Mouse (Mus musculus): ENCODE measurements around the gene Parp8. TPM values are rescaled to one million over a fixed set of nuclear protein-coding genes. Genes with fewer than 3 reads are reported as not detected.

Parp8 gene
- polyA plus RNA-seq, 1 experiment from 2014 or later = 19.4 TPM

GRCm38 (mm10) chr13:117010143-117010542, 15.2 kb downstream of the Parp8 start:
- Histone ChIP-seq H3K4me1 (peaks cover 8% of the 10 kb centered on the region), H3K27me3 (no peaks in the 10 kb centered on the region), H3K9ac (replicated peaks) (no peak overlapping the region), H3K27ac (replicated peaks) (peak overlapping the region; percentile 57), H3K9me3 (no peaks in the 10 kb centered on the region), H3K4me3 (no peak overlapping the region), H3K4me2 (replicated peaks) (0 out of 2 replicates have a peak overlapping the region, but pooled peaks have one; percentile 12), H3K36me3 (no peaks in the 10 kb centered on the region)
- peak; percentile 84 for ATAC-seq (replicated peaks)
- 36% methylated on average over 8 of the region's 8 CpGs for WGBS

GRCm38 (mm10) chr13:117008021-117009015, 17.0 kb downstream of the Parp8 start:
- no peak for ATAC-seq (replicated peaks)
- no peak overlapping the region for H3K4me2 ChIP-seq (replicated peaks)
- peaks cover 8% of the 10 kb centered on the region for H3K4me1 ChIP-seq
- H3K36me3 ChIP-seq = no peaks in the 10 kb centered on the region
- no peaks in the 10 kb centered on the region for H3K27me3 ChIP-seq
- 91% methylated on average over 9 of the region's 9 CpGs for WGBS
- no peak overlapping the region for H3K4me3 ChIP-seq
- no peak overlapping the region for H3K9ac ChIP-seq (replicated peaks)
- H3K9me3 ChIP-seq = no peaks in the 10 kb centered on the region
- H3K27ac ChIP-seq (replicated peaks) = no peak overlapping the region

GRCm38 (mm10) chr13:117007566-117007965, 17.8 kb downstream of the Parp8 start:
- 96% methylated on average over 2 of the region's 2 CpGs for WGBS
- ATAC-seq (replicated peaks) = no peak
- H3K4me3 ChIP-seq = no peak overlapping the region
- H3K4me2 ChIP-seq (replicated peaks) = no peak overlapping the region
- H3K9ac ChIP-seq (replicated peaks) = no peak overlapping the region
- no peaks in the 10 kb centered on the region for H3K36me3 ChIP-seq
- H3K27ac ChIP-seq (replicated peaks) = no peak overlapping the region
- no peaks in the 10 kb centered on the region for H3K27me3 ChIP-seq
- peaks cover 8% of the 10 kb centered on the region for H3K4me1 ChIP-seq
- no peaks in the 10 kb centered on the region for H3K9me3 ChIP-seq

GRCm38 (mm10) chr13:117006638-117007037, 18.7 kb downstream of the Parp8 start:
- Histone ChIP-seq H3K36me3 (no peaks in the 10 kb centered on the region), H3K9me3 (no peaks in the 10 kb centered on the region), H3K4me3 (no peak overlapping the region), H3K27me3 (no peaks in the 10 kb centered on the region), H3K27ac (replicated peaks) (no peak overlapping the region), H3K9ac (replicated peaks) (no peak overlapping the region), H3K4me2 (replicated peaks) (no peak overlapping the region), H3K4me1 (peaks cover 8% of the 10 kb centered on the region)
- 75% methylated on average over 4 of the region's 4 CpGs for WGBS
- ATAC-seq (replicated peaks) = no peak

GRCm38 (mm10) chr13:117000493-117000892, 24.8 kb downstream of the Parp8 start:
- Histone ChIP-seq H3K9me3 (no peaks in the 10 kb centered on the region), H3K36me3 (no peaks in the 10 kb centered on the region), H3K27ac (replicated peaks) (no peak overlapping the region), H3K4me3 (no peak overlapping the region), H3K4me1 (no peaks in the 10 kb centered on the region), H3K9ac (replicated peaks) (no peak overlapping the region), H3K4me2 (replicated peaks) (no peak overlapping the region), H3K27me3 (no peaks in the 10 kb centered on the region)
- 86% methylated on average over 3 of the region's 3 CpGs for WGBS
- no peak for ATAC-seq (replicated peaks)

- no peak for ATAC-seq (replicated peaks)
- Histone ChIP-seq H3K4me3 (no peak overlapping the region), H3K27ac (replicated peaks) (no peak overlapping the region), H3K9ac (replicated peaks) (no peak overlapping the region), H3K36me3 (no peaks in the 10 kb centered on the region), H3K9me3 (no peaks in the 10 kb centered on the region), H3K27me3 (no peaks in the 10 kb centered on the region), H3K4me1 (no peaks in the 10 kb centered on the region), H3K4me2 (replicated peaks) (no peak overlapping the region)
- WGBS = 84% methylated on average over 7 of the region's 7 CpGs
These were observed 33.8 kb downstream of the Parp8 start for GRCm38 (mm10) chr13:116991560-116991959.

- Histone ChIP-seq H3K4me3 (no peak overlapping the region), H3K4me1 (no peaks in the 10 kb centered on the region), H3K36me3 (no peaks in the 10 kb centered on the region), H3K9me3 (no peaks in the 10 kb centered on the region), H3K27me3 (no peaks in the 10 kb centered on the region), H3K4me2 (replicated peaks) (no peak overlapping the region), H3K27ac (replicated peaks) (no peak overlapping the region), H3K9ac (replicated peaks) (no peak overlapping the region)
- no peak for ATAC-seq (replicated peaks)
- WGBS = 89% methylated on average over 4 of the region's 4 CpGs
These were observed 35.0 kb downstream of the Parp8 start for GRCm38 (mm10) chr13:116990327-116990726.

GRCm38 (mm10) chr13:116988706-116989105, 36.6 kb downstream of the Parp8 start:
- Histone ChIP-seq H3K36me3 (no peaks in the 10 kb centered on the region), H3K4me1 (no peaks in the 10 kb centered on the region), H3K27me3 (no peaks in the 10 kb centered on the region), H3K9ac (replicated peaks) (no peak overlapping the region), H3K4me3 (no peak overlapping the region), H3K4me2 (replicated peaks) (no peak overlapping the region), H3K27ac (replicated peaks) (no peak overlapping the region), H3K9me3 (no peaks in the 10 kb centered on the region)
- WGBS = 84% methylated on average over 2 of the region's 2 CpGs
- no peak for ATAC-seq (replicated peaks)

GRCm38 (mm10) chr13:116988208-116988607, 37.1 kb downstream of the Parp8 start:
- Histone ChIP-seq H3K4me3 (no peak overlapping the region), H3K9me3 (no peaks in the 10 kb centered on the region), H3K27me3 (no peaks in the 10 kb centered on the region), H3K4me1 (no peaks in the 10 kb centered on the region), H3K9ac (replicated peaks) (no peak overlapping the region), H3K27ac (replicated peaks) (no peak overlapping the region), H3K4me2 (replicated peaks) (no peak overlapping the region), H3K36me3 (no peaks in the 10 kb centered on the region)
- ATAC-seq (replicated peaks) = no peak
- 79% methylated on average over 7 of the region's 7 CpGs for WGBS

GRCm38 (mm10) chr13:116987284-116987683, 38.1 kb downstream of the Parp8 start:
- H3K27ac ChIP-seq (replicated peaks) = no peak overlapping the region
- WGBS = 82% methylated on average over 3 of the region's 3 CpGs
- H3K4me3 ChIP-seq = no peak overlapping the region
- H3K9ac ChIP-seq (replicated peaks) = no peak overlapping the region
- ATAC-seq (replicated peaks) = no peak
- no peaks in the 10 kb centered on the region for H3K36me3 ChIP-seq
- no peaks in the 10 kb centered on the region for H3K9me3 ChIP-seq
- H3K4me2 ChIP-seq (replicated peaks) = no peak overlapping the region
- H3K4me1 ChIP-seq = no peaks in the 10 kb centered on the region
- no peaks in the 10 kb centered on the region for H3K27me3 ChIP-seq

- H3K4me3 ChIP-seq = no peak overlapping the region
- H3K4me2 ChIP-seq (replicated peaks) = no peak overlapping the region
- no peaks in the 10 kb centered on the region for H3K4me1 ChIP-seq
- H3K9me3 ChIP-seq = no peaks in the 10 kb centered on the region
- H3K27ac ChIP-seq (replicated peaks) = no peak overlapping the region
- H3K27me3 ChIP-seq = no peaks in the 10 kb centered on the region
- no peaks in the 10 kb centered on the region for H3K36me3 ChIP-seq
- no peak overlapping the region for H3K9ac ChIP-seq (replicated peaks)
- WGBS = 94% methylated on average over 7 of the region's 7 CpGs
- no peak for ATAC-seq (replicated peaks)
These were observed 38.7 kb downstream of the Parp8 start for GRCm38 (mm10) chr13:116986658-116987057.

- Histone ChIP-seq H3K4me1 (peaks cover 5% of the 10 kb centered on the region; the same call in 1 of the 2 replicates), H3K4me2 (replicated peaks) (no peak overlapping the region), H3K9me3 (no peaks in the 10 kb centered on the region), H3K36me3 (no peaks in the 10 kb centered on the region), H3K27me3 (no peaks in the 10 kb centered on the region), H3K27ac (replicated peaks) (no peak overlapping the region), H3K4me3 (no peak overlapping the region), H3K9ac (replicated peaks) (no peak overlapping the region)
- no peak for ATAC-seq (replicated peaks)
- WGBS = 65% methylated on average over 7 of the region's 7 CpGs
These were observed 51.1 kb downstream of the Parp8 start for GRCm38 (mm10) chr13:116974081-116974860.

Measured in forebrain, embryonic 15.5 days (tissue).